Mouse (Mus musculus): ENCODE measurements around the gene Cd68.

DNA sequence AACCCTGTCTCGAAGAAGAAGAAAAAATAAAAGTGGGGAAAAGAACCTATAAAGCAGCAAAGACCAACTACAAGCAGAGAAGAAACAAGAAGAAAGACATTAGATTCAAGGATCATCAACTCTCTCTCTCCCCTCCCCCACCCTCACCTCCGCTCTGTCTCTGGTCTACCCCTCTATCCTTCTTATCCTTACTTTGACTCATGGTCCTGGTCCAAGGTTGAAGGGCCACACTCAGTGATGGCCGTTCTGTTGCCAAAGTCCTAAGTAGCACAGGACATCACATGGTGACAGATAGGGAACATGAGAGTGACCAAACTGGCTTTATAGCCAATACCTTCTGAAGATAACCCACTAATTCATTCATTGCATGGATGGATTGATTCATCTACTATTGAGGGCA, 31.4 kb upstream of the Cd68 start:
- TF ChIP-seq CTCF (IDR thresholded peaks at IDR 0.05; ENCODE audit: extremely low read depth, insufficient read length, insufficient replicate concordance, low read depth, low read length), result no peak
- no peak for TF ChIP-seq POLR2A (IDR thresholded peaks at IDR 0.05; ENCODE audit: low read depth, low read length)

Data from small intestine, adult 2 months (tissue).